Mouse (Mus musculus) CH12.LX (cell line): ENCODE results near the gene Stab1.

Experiments used
- CTCF ChIP-seq, 2 experiments: IDR thresholded peaks in 1 of 2; conservative IDR thresholded peaks in 1 of 2; 2 replicates each; pipeline ENCODE4 v1.5.1; 2011 to 2012; ENCODE audit warnings: low read depth in 2 of 2, low read length in 2 of 2, improper control_type of control experiment in 1 of 2, inconsistent platforms in 1 of 2, mild to moderate bottlenecking in 1 of 2, moderate library complexity in 1 of 2
- E2F4 ChIP-seq: IDR thresholded peaks from 2 replicates; pipeline ENCODE4 v1.6.1; 2011; ENCODE audit warnings: low read depth, low read length, improper control_type of control experiment; ENCODE audit not compliant: insufficient replicate concordance
- EP300 ChIP-seq: IDR thresholded peaks from 2 replicates; pipeline ENCODE4 v1.6.1; 2011; ENCODE audit warnings: low read length, improper control_type of control experiment
- ETS1 ChIP-seq: conservative IDR thresholded peaks from 2 replicates; pipeline ENCODE4 v1.6.1; 2012; ENCODE audit warnings: low read depth, mild to moderate bottlenecking, inconsistent platforms, low read length, improper control_type of control experiment, moderate library complexity
- GABPA ChIP-seq: IDR thresholded peaks from 2 replicates; pipeline ENCODE4 v1.6.1; 2012; ENCODE audit warnings: low read depth, low read length, improper control_type of control experiment, inconsistent platforms; ENCODE audit not compliant: insufficient replicate concordance
- KAT2A ChIP-seq: IDR thresholded peaks from 2 replicates; pipeline ENCODE4 v1.6.1; 2012; ENCODE audit warnings: low read length, improper control_type of control experiment, inconsistent platforms; ENCODE audit not compliant: insufficient replicate concordance
- MAX ChIP-seq: IDR thresholded peaks from 2 replicates; pipeline ENCODE4 v1.6.1; 2011; ENCODE audit warnings: low read length, improper control_type of control experiment
- MAZ ChIP-seq: IDR thresholded peaks from 2 replicates; pipeline ENCODE4 v1.6.1; 2012; ENCODE audit warnings: low read depth, mild to moderate bottlenecking, inconsistent platforms, low read length, improper control_type of control experiment, moderate library complexity
- MXI1 ChIP-seq: IDR thresholded peaks from 2 replicates; pipeline ENCODE4 v1.6.1; 2011; ENCODE audit warnings: mild to moderate bottlenecking, low read depth, low read length, improper control_type of control experiment
- POLR2A ChIP-seq: IDR thresholded peaks from 2 replicates; pipeline ENCODE4 v1.6.1; 2011; ENCODE audit warnings: low read depth, mild to moderate bottlenecking, improper control_type of control experiment, low read length
- RCOR1 ChIP-seq: conservative IDR thresholded peaks from 2 replicates; pipeline ENCODE4 v1.6.1; 2012; ENCODE audit warnings: low read depth, mild to moderate bottlenecking, inconsistent platforms, low read length, improper control_type of control experiment
- TCF12 ChIP-seq: IDR thresholded peaks from 2 replicates; pipeline ENCODE4 v1.6.1; 2014; ENCODE audit warnings: low read depth, mild to moderate bottlenecking, inconsistent platforms, low read length, improper control_type of control experiment
- ZKSCAN1 ChIP-seq: IDR thresholded peaks from 2 replicates; pipeline ENCODE4 v1.6.1; 2012; ENCODE audit warnings: low read depth, inconsistent platforms, low read length, improper control_type of control experiment, borderline replicate concordance
- ZNF384 ChIP-seq: IDR thresholded peaks from 2 replicates; pipeline ENCODE4 v1.6.1; 2012; ENCODE audit warnings: low read depth, low read length, improper control_type of control experiment, inconsistent platforms

- TF ChIP-seq E2F4 (no peak), EP300 (no peak), MAZ (no peak), GABPA (no peak), POLR2A (no peak), CTCF (conservative IDR thresholded peaks at IDR 0.05 in 1 of 2, IDR thresholded peaks at IDR 0.05 in 1 of 2; ENCODE audit: low read depth in 2 of 2, low read length in 2 of 2) (no peak), RCOR1 (no peak), ZKSCAN1 (no peak), TCF12 (no peak), KAT2A (no peak), MXI1 (no peak), MAX (no peak), ETS1 (no peak), ZNF384 (no peak)
Observed at GRCm38 (mm10) chr14:31214684-31215083, 46.2 kb upstream of the Stab1 start.
